Mouse (Mus musculus) kidney, adult 2 months (tissue): ENCODE measurements around the gene Med12l.

Experiments
- CTCF ChIP-seq: fragments of 200-500 bp; conservative IDR thresholded peaks from 2 replicates; pipeline ENCODE4 v1.5.1; 2011; ENCODE audit warnings: low read depth, mild to moderate bottlenecking, control low read depth, low read length, moderate library complexity, mixed read lengths; ENCODE audit not compliant: insufficient read depth, insufficient read length
- POLR2A ChIP-seq: fragments of 200-500 bp; IDR thresholded peaks from one replicate; pipeline ENCODE4 v1.6.1; 2011; ENCODE audit warnings: low read depth, low read length, control low read depth

DNA sequence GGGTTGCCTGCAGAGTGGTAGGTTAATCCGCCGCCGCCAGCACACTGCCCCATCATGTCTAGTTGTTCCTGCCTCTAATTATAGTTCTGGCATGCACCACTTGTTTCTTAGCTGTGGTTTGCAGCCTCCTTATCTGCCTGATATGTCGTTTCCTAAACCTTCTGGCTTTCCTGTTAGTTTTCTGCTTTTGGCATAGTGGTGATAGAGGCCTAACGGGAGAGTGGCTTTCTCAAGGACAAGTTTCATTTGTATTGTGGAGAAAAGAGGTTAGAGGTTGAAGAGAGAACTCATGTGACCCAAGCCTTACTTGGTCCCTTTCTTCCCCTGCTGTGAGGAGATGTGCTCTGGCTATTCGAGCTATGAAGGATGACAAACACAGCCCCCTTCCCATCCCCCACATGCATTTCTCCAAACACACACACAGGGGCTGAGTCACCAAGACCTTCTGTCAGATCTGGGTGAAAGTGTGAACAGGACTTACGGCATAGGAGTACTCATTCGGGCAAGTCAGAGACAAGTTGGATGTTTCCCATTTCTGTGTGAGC, 108.4 kb downstream of the Med12l start:
- no peak for TF ChIP-seq CTCF
- no peak for TF ChIP-seq POLR2A
